ENCODE assay signal across 9 mouse cellular contexts in genomic region chr16:10313646-10314088, GRCm38 (mm10). TPM values are rescaled to one million over a fixed set of nuclear protein-coding genes. Genes with fewer than 3 reads are reported as not detected.
A peak's percentile ranks its signal among the peaks of the same experiment; 100 is the strongest.
DNase-seq lines count a peak whose midpoint lies in the region; ATAC-seq lines count a peak whose summit lies in the region.
"Had no signal": no experiment of that assay in that cellular context is flagged by ENCODE, and none has a peak within 500 bp of the region (broad histone marks: within the 10 kb centered on the region; RNA-seq: fewer than 3 reads in every experiment).

TSS of gene Emp2 (minus strand) at chr16:10313968.

- peak within 1 kb of the TSS; percentile 79 for H3K4me2 ChIP-seq in forebrain, embryonic 14.5 days (ENCODE audit: low read length)

- ATAC-seq in megakaryocyte, adult 5-6 weeks (ENCODE audit: poor library complexity, severe bottlenecking): no peak
- peak; percentile 75 for ATAC-seq in forebrain, embryonic 14.5 days

- H3K9me3 ChIP-seq in megakaryocyte, embryonic 14.5 days: no peaks in the 10 kb centered on the region
- H3K9me3 ChIP-seq in forebrain, embryonic 14.5 days (replicated peaks; ENCODE audit: control insufficient read depth, low read length): no peaks in the 10 kb centered on the region

- peak; percentile 33 for DNase-seq in forebrain, embryonic 14.5 days (ENCODE audit: low spot score)
- peak; percentile 74 to 81 for DNase-seq in heart, postnatal 36 days
- peak; percentile 20 to 55 for DNase-seq in layer of hippocampus, postnatal 10 days (ENCODE audit: low spot score in 2 of 2)
- peak; percentile 86 for DNase-seq in lung, postnatal 10 days
- peak; percentile 5 for DNase-seq in retina, postnatal 7 days (ENCODE audit: low read depth, low spot score)
- DNase-seq in spleen, postnatal 14 days (ENCODE audit: low spot score in 2 of 2): no peak

- peaks cover 9% of the 10 kb centered on the region for H3K4me1 ChIP-seq in megakaryocyte, embryonic 14.5 days
- no peaks in the 10 kb centered on the region for H3K4me1 ChIP-seq in forebrain, embryonic 14.5 days (ENCODE audit: control insufficient read depth, insufficient read depth, low read length)

- peaks cover 46% of the 10 kb centered on the region for H3K27me3 ChIP-seq in megakaryocyte, embryonic 14.5 days (replicated peaks)
- H3K27me3 ChIP-seq in forebrain, embryonic 14.5 days (replicated peaks; ENCODE audit: control insufficient read depth, insufficient read depth, low read length): no peaks in the 10 kb centered on the region; the same call in 1 of the 2 replicates

- no peaks in the 10 kb centered on the region for H3K36me3 ChIP-seq in megakaryocyte, embryonic 14.5 days (replicated peaks; ENCODE audit: low read length)
- no peaks in the 10 kb centered on the region for H3K36me3 ChIP-seq in forebrain, embryonic 14.5 days (ENCODE audit: control insufficient read depth, insufficient read depth, low read length)

- peak within 1 kb of the TSS; percentile 38 for H3K9ac ChIP-seq in forebrain, embryonic 14.5 days (ENCODE audit: low read length)

- WGBS in forebrain, embryonic 14.5 days: under 1% methylated on average over 35 of the region's 40 CpGs

- H3K27ac ChIP-seq in forebrain, embryonic 14.5 days (ENCODE audit: low read depth, low read length): no peak within 1 kb of the TSS

- H3K4me3 ChIP-seq in megakaryocyte, embryonic 14.5 days (replicated peaks): peak within 1 kb of the TSS; percentile 83
- peak within 1 kb of the TSS; percentile 34 for H3K4me3 ChIP-seq in forebrain, embryonic 14.5 days (ENCODE audit: low read depth, low read length)

- intact Hi-C loops in heart, postnatal 36 days (cut with DNase I): no loop called here

RNA-seq across cellular contexts. Expression of gene Emp2, which starts in this region (rescaled TPM):
- 0.06 TPM in 1 of 2 replicates, not detected in the other for polyA plus RNA-seq in megakaryocyte, embryonic 14.5 days (2012; ENCODE audit: insufficient read depth, low replicate concordance)
- not detected in 2 replicates for total RNA-seq in megakaryocyte, adult 5-6 weeks (2015)
- total RNA-seq in megakaryocyte, adult 5-6 weeks (2017): 0.07 and 0.33 TPM in 2 replicates
- polyA plus RNA-seq in forebrain, embryonic 14.5 days (2014; fragmentation: Nextera tagmentation; extraction: Ambion mirVana): 3.4 and 5.1 TPM in 2 replicates
- 10 to 100 TPM; 42.0 to 49.2 TPM for total RNA-seq in heart, postnatal 36 days (2021)
- total RNA-seq in layer of hippocampus, postnatal 10 days (2021): 10 to 100 TPM; 42.3 to 43.0 TPM
- total RNA-seq: MEL had no signal

Comparison
In these comparisons a context has a peak if more than half of its experiments do, and no peak if none do; other contexts are left out.
1. RNA of gene Emp2 (total RNA-seq): 42.0 to 49.2 TPM in heart, postnatal 36 days and 42.3 to 43.0 TPM in layer of hippocampus, postnatal 10 days; 0.07 to 0.33 TPM in megakaryocyte, adult 5-6 weeks; every median in the first group is over 10 times any median in the second.
2. DNase-seq: peak in forebrain, embryonic 14.5 days (single experiment), heart, postnatal 36 days (2 of 2), layer of hippocampus, postnatal 10 days (2 of 2), lung, postnatal 10 days (single experiment) and retina, postnatal 7 days (single experiment); none in spleen, postnatal 14 days (0 of 2).